Mouse (Mus musculus): ENCODE measurements around the gene Scaf4. TPM values are rescaled to one million over a fixed set of nuclear protein-coding genes. Genes with fewer than 3 reads are reported as not detected.

Scaf4 gene
- polyA plus RNA-seq, 1 experiment from 2014 or later: 12.1 TPM

DNA sequence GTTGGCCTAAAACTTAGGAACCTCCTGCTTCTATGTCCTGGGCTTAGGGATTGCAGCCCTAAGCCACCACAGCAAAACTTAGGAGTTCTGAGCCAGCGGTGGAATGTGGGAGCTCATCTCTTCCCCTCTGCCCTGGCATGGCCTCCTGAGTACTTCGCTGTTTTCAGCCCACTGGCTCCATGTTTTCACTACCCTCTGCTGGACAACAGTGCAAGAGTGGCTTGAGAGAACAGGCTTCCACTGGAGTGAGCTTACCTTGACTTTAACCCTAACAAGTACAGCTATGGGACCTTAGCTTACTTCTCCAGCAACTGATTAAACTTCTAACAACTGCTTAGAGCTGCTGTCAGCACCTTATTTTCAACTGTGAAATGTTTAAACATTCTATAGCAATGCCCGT is 49.1 kb downstream of the Scaf4 start:
- no peaks in the 10 kb centered on the region for H3K27me3 ChIP-seq (replicated peaks; ENCODE audit: insufficient read depth, low read length)
- DNase-seq (ENCODE audit: low spot score) (no peak), ATAC-seq (no peak)
- 75% methylated on average over 3 of the region's 3 CpGs for WGBS
- TF ChIP-seq CTCF (IDR thresholded peaks at IDR 0.05): 0 out of 2 replicates have a peak, but pooled peaks have one; percentile 22
- TF ChIP-seq EP300 (IDR thresholded peaks at IDR 0.05): no peak
- no peak overlapping the region for H3K9ac ChIP-seq (replicated peaks; ENCODE audit: low read depth)
- H3K4me3 ChIP-seq (ENCODE audit: low read depth, low read length): no peak overlapping the region
- H3K27ac ChIP-seq (ENCODE audit: low read length): no peak overlapping the region
- H3K36me3 ChIP-seq (ENCODE audit: insufficient read depth, low read length): no peaks in the 10 kb centered on the region
- no peaks in the 10 kb centered on the region for H3K4me1 ChIP-seq (ENCODE audit: insufficient read depth, low read depth, low read length)
- no peaks in the 10 kb centered on the region for H3K9me3 ChIP-seq (ENCODE audit: low read length)
- H3K4me2 ChIP-seq (replicated peaks; ENCODE audit: low read depth, low read length): no peak overlapping the region

DNA sequence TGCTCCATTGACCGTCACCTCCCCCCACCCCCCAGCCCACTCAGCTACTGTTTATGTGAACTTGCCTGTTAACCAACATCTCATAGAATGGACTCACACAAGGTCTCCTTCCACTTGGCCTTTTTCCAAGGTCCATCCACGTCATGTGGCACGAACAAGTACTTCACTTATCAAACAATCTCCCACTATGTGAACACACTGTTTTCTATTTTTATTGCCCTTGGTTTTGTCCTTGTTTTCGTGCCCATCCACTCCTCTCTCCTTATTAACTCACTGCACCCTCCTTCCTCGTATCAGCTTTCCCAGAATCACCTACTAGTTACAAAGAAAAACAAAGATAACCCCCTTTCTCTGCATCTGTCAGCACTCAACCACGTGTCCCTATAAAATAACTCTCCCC is 49.7 kb downstream of the Scaf4 start:
- Histone ChIP-seq H3K36me3 (ENCODE audit: insufficient read depth, low read length) (no peaks in the 10 kb centered on the region), H3K27me3 (replicated peaks; ENCODE audit: insufficient read depth, low read length) (no peaks in the 10 kb centered on the region), H3K9me3 (ENCODE audit: low read length) (no peaks in the 10 kb centered on the region), H3K9ac (replicated peaks; ENCODE audit: low read depth) (no peak overlapping the region), H3K4me1 (ENCODE audit: insufficient read depth, low read depth, low read length) (no peaks in the 10 kb centered on the region), H3K27ac (ENCODE audit: low read length) (no peak overlapping the region), H3K4me3 (ENCODE audit: low read depth, low read length) (no peak overlapping the region), H3K4me2 (replicated peaks; ENCODE audit: low read depth, low read length) (no peak overlapping the region)
- TF ChIP-seq CTCF (IDR thresholded peaks at IDR 0.05) (no peak), EP300 (IDR thresholded peaks at IDR 0.05) (0 out of 2 replicates have a peak, but pooled peaks have one; percentile 12)
- ATAC-seq: 0 out of 2 replicates have a peak, but pooled peaks have one; percentile 10
- DNase-seq (ENCODE audit: low spot score): peak; percentile 27
- WGBS: 37% methylated on average over 6 of the region's 6 CpGs

DNA sequence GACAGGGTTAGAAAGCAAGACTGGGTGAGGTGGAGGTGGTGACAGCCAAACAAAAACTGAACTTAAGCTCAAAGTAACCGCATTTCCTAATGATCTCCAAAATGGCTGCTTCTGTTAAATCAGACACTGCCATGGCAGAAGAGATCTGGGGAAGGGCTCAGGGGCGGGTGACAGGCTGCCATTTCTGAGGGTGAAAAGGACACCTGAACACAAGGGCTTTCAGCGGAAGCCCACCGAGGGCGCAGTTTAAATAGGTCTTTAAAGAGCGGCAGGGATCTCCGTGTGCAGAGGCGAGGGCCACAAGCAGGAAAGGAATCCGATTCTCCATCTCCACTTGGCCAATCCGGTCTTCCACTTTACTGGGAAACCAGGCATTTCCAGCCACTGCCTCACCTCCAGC is 50.6 kb downstream of the Scaf4 start:
- DNase-seq (ENCODE audit: low spot score) (no peak), ATAC-seq (no peak)
- Histone ChIP-seq H3K4me1 (ENCODE audit: insufficient read depth, low read depth, low read length) (no peaks in the 10 kb centered on the region), H3K4me3 (ENCODE audit: low read depth, low read length) (no peak overlapping the region), H3K36me3 (ENCODE audit: insufficient read depth, low read length) (no peaks in the 10 kb centered on the region), H3K9ac (replicated peaks; ENCODE audit: low read depth) (no peak overlapping the region), H3K9me3 (ENCODE audit: low read length) (no peaks in the 10 kb centered on the region), H3K4me2 (replicated peaks; ENCODE audit: low read depth, low read length) (no peak overlapping the region), H3K27me3 (replicated peaks; ENCODE audit: insufficient read depth, low read length) (no peaks in the 10 kb centered on the region), H3K27ac (ENCODE audit: low read length) (no peak overlapping the region)
- WGBS: 81% methylated on average over 10 of the region's 10 CpGs
- TF ChIP-seq EP300 (IDR thresholded peaks at IDR 0.05): no peak
- no peak for TF ChIP-seq CTCF (IDR thresholded peaks at IDR 0.05)

DNA sequence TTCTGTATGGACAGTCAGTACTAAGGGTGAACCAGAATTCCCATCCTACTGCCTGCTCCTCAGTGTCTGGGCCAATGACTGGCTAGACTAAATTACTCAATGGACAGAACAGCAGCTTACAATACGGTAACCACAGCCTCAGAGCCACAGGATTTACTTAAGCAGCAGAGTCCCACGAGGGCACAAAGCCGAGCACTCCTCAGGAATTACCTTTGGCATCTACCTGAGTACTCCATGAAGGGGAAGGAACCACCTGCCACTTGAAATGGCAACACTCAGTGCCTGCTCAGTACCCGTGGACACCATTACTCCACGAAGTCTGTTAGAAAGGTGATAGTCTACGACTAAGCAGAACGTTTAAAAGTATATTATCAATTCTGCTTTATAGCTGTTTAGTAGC is 53.0 kb downstream of the Scaf4 start:
- Histone ChIP-seq H3K27ac (ENCODE audit: low read length) (no peak overlapping the region), H3K4me2 (replicated peaks; ENCODE audit: low read depth, low read length) (no peak overlapping the region), H3K36me3 (ENCODE audit: insufficient read depth, low read length) (no peaks in the 10 kb centered on the region; the same call in 1 of the 2 replicates), H3K9ac (replicated peaks; ENCODE audit: low read depth) (no peak overlapping the region), H3K27me3 (replicated peaks; ENCODE audit: insufficient read depth, low read length) (no peaks in the 10 kb centered on the region), H3K4me3 (ENCODE audit: low read depth, low read length) (no peak overlapping the region), H3K9me3 (ENCODE audit: low read length) (no peaks in the 10 kb centered on the region), H3K4me1 (ENCODE audit: insufficient read depth, low read depth, low read length) (no peaks in the 10 kb centered on the region)
- DNase-seq (ENCODE audit: low spot score) (peak; percentile 64), ATAC-seq (peak; percentile 83)
- 67% methylated on average over 7 of the region's 7 CpGs for WGBS
- TF ChIP-seq CTCF (IDR thresholded peaks at IDR 0.05) (no peak), EP300 (IDR thresholded peaks at IDR 0.05) (no peak)

DNA sequence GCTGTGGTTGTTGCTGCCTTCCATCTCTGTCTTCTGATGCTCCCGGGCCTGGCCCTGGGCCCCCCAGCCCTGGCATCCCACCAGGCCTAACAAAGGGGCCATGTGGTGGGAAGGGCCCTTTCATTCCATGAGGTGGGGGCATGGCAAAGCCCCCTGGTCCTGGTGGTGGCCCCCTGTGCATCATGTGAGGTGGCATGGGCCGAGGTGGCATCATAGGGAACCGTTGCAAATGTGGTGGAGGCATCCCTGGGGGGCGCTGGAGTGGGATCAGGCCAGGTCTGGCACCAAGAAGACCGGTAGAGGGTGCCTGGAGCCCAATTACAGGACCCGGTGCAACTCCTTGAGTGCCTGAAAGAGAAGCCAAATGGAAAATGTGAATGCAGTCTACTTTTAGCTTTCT is 54.4 kb downstream of the Scaf4 start:
- DNase-seq (ENCODE audit: low spot score): no peak
- no peak overlapping the region for H3K4me2 ChIP-seq (replicated peaks; ENCODE audit: low read depth, low read length)
- H3K9me3 ChIP-seq (ENCODE audit: low read length): no peaks in the 10 kb centered on the region
- no peak for ATAC-seq
- no peaks in the 10 kb centered on the region for H3K4me1 ChIP-seq (ENCODE audit: insufficient read depth, low read depth, low read length)
- no peak overlapping the region for H3K27ac ChIP-seq (ENCODE audit: low read length)
- no peaks in the 10 kb centered on the region for H3K27me3 ChIP-seq (replicated peaks; ENCODE audit: insufficient read depth, low read length)
- TF ChIP-seq EP300 (IDR thresholded peaks at IDR 0.05) (no peak), CTCF (IDR thresholded peaks at IDR 0.05) (no peak)
- WGBS: 84% methylated on average over 6 of the region's 6 CpGs
- no peak overlapping the region for H3K9ac ChIP-seq (replicated peaks; ENCODE audit: low read depth)
- H3K4me3 ChIP-seq (ENCODE audit: low read depth, low read length): no peak overlapping the region
- peaks cover 7% of the 10 kb centered on the region; the same call in 1 of the 2 replicates for H3K36me3 ChIP-seq (ENCODE audit: insufficient read depth, low read length)

DNA sequence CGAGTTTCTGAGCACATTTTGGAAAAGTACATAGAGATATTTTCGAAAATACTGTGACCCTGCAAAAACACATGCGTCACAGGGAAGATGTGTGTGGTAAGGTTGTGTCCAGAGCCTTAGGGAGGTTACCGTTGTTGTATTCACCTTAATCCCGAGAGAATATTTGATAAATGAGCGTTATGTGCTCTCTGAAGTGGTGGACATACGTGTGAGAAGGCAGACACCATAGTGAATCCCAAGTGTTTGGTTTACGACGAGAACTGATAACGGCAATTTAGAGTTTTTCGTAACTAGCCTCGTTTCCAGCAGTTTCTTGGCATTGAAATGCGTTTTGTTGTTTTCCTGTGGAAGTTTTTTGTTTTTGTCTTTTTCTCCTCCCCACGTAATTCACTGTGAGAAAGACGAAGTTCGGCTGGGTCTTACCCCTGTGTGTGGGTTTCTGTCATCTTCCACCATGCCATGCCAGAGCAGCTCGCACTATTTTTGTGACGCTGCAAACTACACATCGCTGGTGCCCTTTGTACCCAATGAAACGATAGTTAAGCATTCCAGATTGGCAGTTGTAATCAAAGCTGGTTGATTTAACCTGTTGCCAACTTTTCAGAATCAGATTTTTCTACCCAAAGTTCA is 62.7 kb downstream of the Scaf4 start:
- TF ChIP-seq CTCF (IDR thresholded peaks at IDR 0.05): no peak
- TF ChIP-seq EP300 (IDR thresholded peaks at IDR 0.05): no peak
- Histone ChIP-seq H3K36me3 (ENCODE audit: insufficient read depth, low read length) (peaks cover 7% of the 10 kb centered on the region; the same call in 1 of the 2 replicates), H3K27ac (ENCODE audit: low read length) (peak overlapping the region; percentile 95), H3K9me3 (ENCODE audit: low read length) (no peaks in the 10 kb centered on the region), H3K4me1 (ENCODE audit: insufficient read depth, low read depth, low read length) (peaks cover 5% of the 10 kb centered on the region), H3K4me2 (replicated peaks; ENCODE audit: low read depth, low read length) (peak overlapping the region; percentile 79), H3K4me3 (ENCODE audit: low read depth, low read length) (peak overlapping the region; percentile 96), H3K9ac (replicated peaks; ENCODE audit: low read depth) (peak overlapping the region; percentile 96), H3K27me3 (replicated peaks; ENCODE audit: insufficient read depth, low read length) (no peaks in the 10 kb centered on the region)
- DNase-seq (ENCODE audit: low spot score) (peak; percentile 40), ATAC-seq (no peak)
- under 1% methylated on average over 20 of the region's 20 CpGs for WGBS

Measured in lung, postnatal 0 days (tissue).